Mouse (Mus musculus) liver, adult 2 months (tissue): Measurements from ENCODE around the gene Emilin2.

ENCODE experiments used
- CTCF ChIP-seq: fragments of 200-500 bp; IDR thresholded peaks from 2 replicates; pipeline ENCODE4 v1.5.1; 2011; ENCODE audit warnings: low read depth, low read length, control low read depth
- POLR2A ChIP-seq: fragments of 200-500 bp; IDR thresholded peaks from 2 replicates; pipeline ENCODE4 v1.6.1; 2011; ENCODE audit warnings: low read length, control low read depth; ENCODE audit not compliant: insufficient read depth; ENCODE audit errors: extremely low read depth

GRCm38 (mm10) chr17:71301413-71301812 lies 10.4 kb downstream of the Emilin2 start:
- TF ChIP-seq CTCF = no peak
- TF ChIP-seq POLR2A = no peak
